Mouse (Mus musculus) G1E (cell line): ENCODE measurements around the gene Hspb7.

Source experiments
- CTCF ChIP-seq: IDR thresholded peaks from 2 replicates; pipeline ENCODE4 v1.5.1; 2012; ENCODE audit warnings: low read depth, low read length, inconsistent platforms, mixed read lengths
- GATA1 ChIP-seq: IDR thresholded peaks from 2 replicates; pipeline ENCODE4 v1.6.1; 2012; ENCODE audit warnings: borderline replicate concordance, low read length, inconsistent platforms, mixed read lengths
- POLR2AphosphoS5 ChIP-seq: IDR thresholded peaks from 2 replicates; pipeline ENCODE4 v1.6.1; 2012; ENCODE audit warnings: low read depth, low read length, inconsistent platforms; ENCODE audit not compliant: insufficient replicate concordance
- TAL1 ChIP-seq: conservative IDR thresholded peaks from 2 replicates; pipeline ENCODE4 v1.6.1; 2012; ENCODE audit warnings: low read depth, low read length, inconsistent platforms, mixed read lengths

- TF ChIP-seq CTCF (no peak), GATA1 (no peak), POLR2AphosphoS5 (no peak), TAL1 (no peak)
These were observed 10.4 kb downstream of the Hspb7 start for GRCm38 (mm10) chr4:141430997-141431396.
